8 mouse cellular contexts compared by ENCODE assay signal in genomic region chr4:101354086-101354855, GRCm38 (mm10).
DNase-seq lines count a peak whose midpoint lies in the region; ATAC-seq and TF ChIP-seq lines count a peak whose summit lies in the region.

No protein-coding gene starts in this region.

- H3K36me3 ChIP-seq in forebrain, embryonic 16.5 days (ENCODE audit: control insufficient read depth, insufficient read depth) = 0 out of 2 replicates have a peak, but pooled peaks cover 2% of the 10 kb centered on the region
- H3K36me3 ChIP-seq in limb, embryonic 14.5 days (ENCODE audit: control insufficient read depth, insufficient read depth, low read length) = no peaks in the 10 kb centered on the region
- peaks cover 5% of the 10 kb centered on the region; the same call in 1 of the 2 replicates for H3K36me3 ChIP-seq in small intestine, adult 2 months (ENCODE audit: control insufficient read depth, insufficient read depth, low read length)

- H3K9ac ChIP-seq in forebrain, embryonic 16.5 days (replicated peaks; ENCODE audit: low read depth, low read length) = peak overlapping the region; percentile 93
- H3K9ac ChIP-seq in limb, embryonic 14.5 days (ENCODE audit: low read depth, low read length, severe bottlenecking) = no peak overlapping the region

- H3K4me2 ChIP-seq in forebrain, embryonic 16.5 days (ENCODE audit: low read length) = peak overlapping the region; percentile 64
- H3K4me2 ChIP-seq in limb, embryonic 14.5 days (replicated peaks; ENCODE audit: low read depth, low read length, severe bottlenecking) = peak overlapping the region; percentile 71

- ATAC-seq in forebrain, embryonic 16.5 days = no peak
- ATAC-seq in limb, embryonic 14.5 days (ENCODE audit: low FRiP score, low read depth) = no peak

- H3K4me1 ChIP-seq in forebrain, embryonic 16.5 days (replicated peaks; ENCODE audit: control insufficient read depth, insufficient read depth, low read length) = peaks cover 33% of the 10 kb centered on the region
- H3K4me1 ChIP-seq in limb, embryonic 14.5 days (ENCODE audit: control insufficient read depth, insufficient read depth, low read length) = peaks cover 20% of the 10 kb centered on the region
- H3K4me1 ChIP-seq in small intestine, adult 2 months (ENCODE audit: control insufficient read depth, insufficient read depth, insufficient read length, low read length) = peaks cover 2% of the 10 kb centered on the region; the same call in 1 of the 2 replicates

- H3K4me3 ChIP-seq in left cerebral cortex, adult 2 months = peak overlapping the region; percentile 60
- peak overlapping the region; percentile 95 for H3K4me3 ChIP-seq in forebrain, embryonic 16.5 days (replicated peaks; ENCODE audit: low read length)
- peak overlapping the region; percentile 82 for H3K4me3 ChIP-seq in limb, embryonic 14.5 days (replicated peaks; ENCODE audit: low read length)
- peak overlapping the region; percentile 19; the same call in 1 of the 2 replicates for H3K4me3 ChIP-seq in small intestine, adult 2 months (ENCODE audit: low read depth, low read length)

- H3K27me3 ChIP-seq in forebrain, embryonic 16.5 days (replicated peaks; ENCODE audit: control insufficient read depth, insufficient read depth, low read length) = no peaks in the 10 kb centered on the region
- H3K27me3 ChIP-seq in limb, embryonic 14.5 days (ENCODE audit: control insufficient read depth, insufficient read depth, low read length) = no peaks in the 10 kb centered on the region
- no peaks in the 10 kb centered on the region for H3K27me3 ChIP-seq in small intestine, adult 2 months (ENCODE audit: control insufficient read depth, insufficient read depth, low read length)

- peak overlapping the region; percentile 98 for H3K27ac ChIP-seq in left cerebral cortex, adult 2 months
- H3K27ac ChIP-seq in forebrain, embryonic 16.5 days (ENCODE audit: low read length) = no peak overlapping the region; the same call in 1 of the 2 replicates
- no peak overlapping the region for H3K27ac ChIP-seq in limb, embryonic 14.5 days (replicated peaks; ENCODE audit: low read depth, low read length)
- peak overlapping the region; percentile 64 for H3K27ac ChIP-seq in small intestine, adult 2 months (ENCODE audit: insufficient read depth, low read depth, low read length)

- no peak for DNase-seq in left cerebral cortex, adult 2 months (ENCODE audit: extremely low spot score in 1 of 2, low spot score in 2 of 2)
- no peak for DNase-seq in left cerebral cortex, adult 9 months (ENCODE audit: low spot score in 2 of 2)
- no peak for DNase-seq in limb, embryonic 14.5 days (ENCODE audit: low spot score)
- DNase-seq in cerebellum, adult 11-12 months = no peak
- no peak for DNase-seq in frontal cortex, postnatal 14 days (ENCODE audit: low spot score in 2 of 2)
- no peak for DNase-seq in layer of hippocampus, postnatal 25 days (ENCODE audit: extremely low spot score in 1 of 2, low spot score in 1 of 2)

- H3K9me3 ChIP-seq in forebrain, embryonic 16.5 days (ENCODE audit: control insufficient read depth, low read length) = no peaks in the 10 kb centered on the region
- no peaks in the 10 kb centered on the region for H3K9me3 ChIP-seq in limb, embryonic 14.5 days (ENCODE audit: control insufficient read depth, low read length)

- no peak for TF ChIP-seq POLR2A in limb, embryonic 14.5 days (IDR thresholded peaks at IDR 0.05; ENCODE audit: borderline replicate concordance, extremely low read depth, insufficient read depth, insufficient read length)
- TF ChIP-seq POLR2A in small intestine, adult 2 months (IDR thresholded peaks at IDR 0.05; ENCODE audit: low read depth, low read length) = no peak

- TF ChIP-seq CTCF in left cerebral cortex, adult 2 months (IDR thresholded peaks at IDR 0.05) = no peak
- TF ChIP-seq CTCF in small intestine, adult 2 months (IDR thresholded peaks at IDR 0.05; ENCODE audit: extremely low read depth, insufficient read length, insufficient replicate concordance, low read depth, low read length) = no peak

- intact Hi-C loops in left cerebral cortex, adult 2 months (cut with DNase I) = loop anchor here (5.0 kb wide), 1 partner anchor 643 kb away; no protein-coding TSS in a partner anchor

- WGBS in forebrain, embryonic 16.5 days = 34% methylated on average over 7 of the region's 7 CpGs
- WGBS in limb, embryonic 14.5 days = 43% methylated on average over 7 of the region's 7 CpGs
- WGBS in small intestine, adult 2 months = 46% methylated on average over 7 of the region's 7 CpGs

Comparison
In these comparisons a context has a peak if more than half of its experiments do, and no peak if none do; other contexts are left out.
1. H3K27ac ChIP-seq: peak in left cerebral cortex, adult 2 months (single experiment) and small intestine, adult 2 months (single experiment); none in forebrain, embryonic 16.5 days (single experiment) and limb, embryonic 14.5 days (single experiment).
2. H3K4me3 ChIP-seq: peak in every context shown above with its lines; median percentile 95 in forebrain, embryonic 16.5 days; 82 in limb, embryonic 14.5 days; 60 in left cerebral cortex, adult 2 months; 19 in small intestine, adult 2 months.